Mouse (Mus musculus) midbrain, embryonic 11.5 days (tissue): Measurements from ENCODE around the gene Prkg1. TPM values are rescaled to one million over a fixed set of nuclear protein-coding genes. Genes with fewer than 3 reads are reported as not detected.

Source experiments
- ATAC-seq: fragments of 200-750 bp; cut with Nextera tagmentation; 2 replicates; pipeline ENCODE4 v1.8.0; 2017; ENCODE audit warnings: moderate TSS enrichment, moderate library complexity; ENCODE audit not compliant: low FRiP score
- DNase-seq: peaks from one replicate; pipeline ENCODE4 v3.0.0; 2015; ENCODE audit warnings: low spot score; ENCODE audit errors: missing footprints
- H3K27ac ChIP-seq: fragments of 300-500 bp; sonication (generic); 2 replicates; pipeline ENCODE4 v1.5.1; 2014; ENCODE audit warnings: low read depth, low read length
- H3K27me3 ChIP-seq: fragments of 300-500 bp; sonication (generic); 2 replicates; pipeline ENCODE4 v1.6.1; 2014; ENCODE audit warnings: mild to moderate bottlenecking, low read length, moderate library complexity, mixed read lengths; ENCODE audit not compliant: control insufficient read depth, insufficient read depth
- H3K36me3 ChIP-seq: fragments of 300-500 bp; sonication (generic); 2 replicates; pipeline ENCODE4 v1.6.1; 2014; ENCODE audit warnings: mild to moderate bottlenecking, low read length, moderate library complexity, mixed read lengths; ENCODE audit not compliant: control insufficient read depth, insufficient read depth
- H3K4me1 ChIP-seq: fragments of 300-500 bp; sonication (generic); 2 replicates; pipeline ENCODE4 v1.6.1; 2014; ENCODE audit warnings: low read length; ENCODE audit not compliant: control insufficient read depth, insufficient read depth
- H3K4me2 ChIP-seq: fragments of 300-500 bp; sonication (generic); 2 replicates; pipeline ENCODE4 v1.6.1; 2014; ENCODE audit warnings: mild to moderate bottlenecking, moderate library complexity
- H3K4me3 ChIP-seq: fragments of 300-500 bp; sonication (generic); 2 replicates; pipeline ENCODE4 v1.5.1; 2014; ENCODE audit warnings: low read depth, low read length
- H3K9ac ChIP-seq: fragments of 300-500 bp; sonication (generic); 2 replicates; pipeline ENCODE4 v1.6.1; 2014; ENCODE audit warnings: low read length
- H3K9me3 ChIP-seq: fragments of 300-500 bp; sonication (generic); 2 replicates; pipeline ENCODE4 v1.6.1; 2016; ENCODE audit warnings: low read length; ENCODE audit not compliant: control insufficient read depth
- WGBS: fragments of 180-500 bp; shearing (Covaris S2); extraction: QIAGEN DNeasy Blood & Tissue Kit; methylation state at CpG from one replicate; pipeline ENCODE4 v1.1.7; 2014; 5-methylcytosine and 5-hydroxymethylcytosine counted together
- polyA plus RNA-seq: library from polyadenylated mRNA; unstranded; fragments of >200 nt; fragmentation: Nextera tagmentation; extraction: Ambion mirVana; gene quantifications from 2 replicates; pipeline ENCODE4 v1.2.1, GENCODE M21; 2014

The Prkg1 gene
- polyA plus RNA-seq, 1 experiment from 2014 or later: 4.9 TPM

- Histone ChIP-seq H3K36me3 (no peaks in the 10 kb centered on the region), H3K4me1 (peaks cover 9% of the 10 kb centered on the region), H3K4me3 (no peak overlapping the region), H3K9me3 (no peaks in the 10 kb centered on the region), H3K27ac (no peak overlapping the region), H3K4me2 (no peak overlapping the region), H3K27me3 (no peaks in the 10 kb centered on the region; the same call in 1 of the 2 replicates), H3K9ac (no peak overlapping the region)
- 66% methylated on average over 3 of the region's 3 CpGs for WGBS
- DNase-seq: no peak
- no peak for ATAC-seq
These were observed 686.6 kb downstream of the Prkg1 start for GRCm38 (mm10) chr19:31078241-31078640.

- Histone ChIP-seq H3K4me3 (no peak overlapping the region), H3K9me3 (no peaks in the 10 kb centered on the region), H3K27me3 (no peaks in the 10 kb centered on the region; the same call in 1 of the 2 replicates), H3K36me3 (no peaks in the 10 kb centered on the region), H3K4me1 (peaks cover 9% of the 10 kb centered on the region), H3K4me2 (no peak overlapping the region), H3K27ac (no peak overlapping the region), H3K9ac (no peak overlapping the region)
- ATAC-seq (no peak), DNase-seq (no peak)
- 86% methylated on average over 4 of the region's 4 CpGs for WGBS
These were observed 688.7 kb downstream of the Prkg1 start for GRCm38 (mm10) chr19:31076106-31076505.

GRCm38 (mm10) chr19:31074717-31075063 is 690.1 kb downstream of the Prkg1 start:
- H3K9ac ChIP-seq: peak overlapping the region; percentile 41
- 7% methylated on average over 3 of the region's 3 CpGs for WGBS
- peaks cover 9% of the 10 kb centered on the region for H3K4me1 ChIP-seq
- no peaks in the 10 kb centered on the region; the same call in 1 of the 2 replicates for H3K27me3 ChIP-seq
- H3K27ac ChIP-seq: peak overlapping the region; percentile 74
- DNase-seq (no peak), ATAC-seq (peak; percentile 64)
- peak overlapping the region; percentile 35 for H3K4me2 ChIP-seq
- H3K4me3 ChIP-seq: 0 out of 2 replicates have a peak overlapping the region, but pooled peaks have one; percentile 7
- no peaks in the 10 kb centered on the region for H3K9me3 ChIP-seq
- H3K36me3 ChIP-seq: no peaks in the 10 kb centered on the region

GRCm38 (mm10) chr19:31073959-31074716 is 690.7 kb downstream of the Prkg1 start:
- 23% methylated on average over 24 of the region's 24 CpGs for WGBS
- peak overlapping the region; percentile 41 for H3K9ac ChIP-seq
- ATAC-seq (peak; percentile 88), DNase-seq (peak; percentile 93)
- H3K4me3 ChIP-seq: 0 out of 2 replicates have a peak overlapping the region, but pooled peaks have one; percentile 7
- H3K4me2 ChIP-seq: peak overlapping the region; percentile 35
- peaks cover 9% of the 10 kb centered on the region for H3K4me1 ChIP-seq
- H3K36me3 ChIP-seq: no peaks in the 10 kb centered on the region
- no peaks in the 10 kb centered on the region for H3K9me3 ChIP-seq
- H3K27me3 ChIP-seq: no peaks in the 10 kb centered on the region; the same call in 1 of the 2 replicates
- peak overlapping the region; percentile 74 for H3K27ac ChIP-seq

GRCm38 (mm10) chr19:31065206-31065781 is 699.5 kb downstream of the Prkg1 start:
- no peaks in the 10 kb centered on the region for H3K27me3 ChIP-seq
- H3K9me3 ChIP-seq: no peaks in the 10 kb centered on the region
- 90% methylated on average over 11 of the region's 11 CpGs for WGBS
- no peaks in the 10 kb centered on the region for H3K4me1 ChIP-seq
- H3K36me3 ChIP-seq: no peaks in the 10 kb centered on the region
- ATAC-seq: no peak
- no peak overlapping the region for H3K27ac ChIP-seq
- no peak overlapping the region for H3K4me2 ChIP-seq
- DNase-seq: no peak
- no peak overlapping the region for H3K4me3 ChIP-seq
- no peak overlapping the region for H3K9ac ChIP-seq

GRCm38 (mm10) chr19:31064740-31065139 is 700.1 kb downstream of the Prkg1 start:
- no peaks in the 10 kb centered on the region for H3K9me3 ChIP-seq
- no peak overlapping the region for H3K9ac ChIP-seq
- WGBS: 87% methylated on average over 1 of the region's 1 CpGs
- H3K27ac ChIP-seq: no peak overlapping the region
- no peak for DNase-seq
- no peaks in the 10 kb centered on the region for H3K36me3 ChIP-seq
- no peak for ATAC-seq
- no peak overlapping the region for H3K4me2 ChIP-seq
- no peaks in the 10 kb centered on the region for H3K4me1 ChIP-seq
- H3K4me3 ChIP-seq: no peak overlapping the region
- H3K27me3 ChIP-seq: no peaks in the 10 kb centered on the region

GRCm38 (mm10) chr19:31046601-31047000 is 718.2 kb downstream of the Prkg1 start:
- DNase-seq (no peak), ATAC-seq (no peak)
- no peak overlapping the region for H3K9ac ChIP-seq
- 95% methylated on average over 4 of the region's 4 CpGs for WGBS
- H3K27ac ChIP-seq: no peak overlapping the region
- no peaks in the 10 kb centered on the region for H3K36me3 ChIP-seq
- no peak overlapping the region for H3K4me2 ChIP-seq
- H3K4me1 ChIP-seq: no peaks in the 10 kb centered on the region
- H3K9me3 ChIP-seq: no peaks in the 10 kb centered on the region
- no peaks in the 10 kb centered on the region for H3K27me3 ChIP-seq
- no peak overlapping the region for H3K4me3 ChIP-seq

GRCm38 (mm10) chr19:31040948-31041847 is 723.6 kb downstream of the Prkg1 start:
- no peak overlapping the region for H3K9ac ChIP-seq
- no peaks in the 10 kb centered on the region for H3K27me3 ChIP-seq
- ATAC-seq (peak; percentile 73), DNase-seq (no peak)
- H3K4me2 ChIP-seq: no peak overlapping the region
- WGBS: 51% methylated on average over 2 of the region's 2 CpGs
- H3K9me3 ChIP-seq: no peaks in the 10 kb centered on the region
- no peak overlapping the region for H3K27ac ChIP-seq
- no peak overlapping the region for H3K4me3 ChIP-seq
- H3K36me3 ChIP-seq: no peaks in the 10 kb centered on the region
- H3K4me1 ChIP-seq: no peaks in the 10 kb centered on the region; the same call in 1 of the 2 replicates
